Mouse (Mus musculus): ENCODE data around the gene Pde5a. TPM values are rescaled to one million over a fixed set of nuclear protein-coding genes. Genes with fewer than 3 reads are reported as not detected.

Pde5a gene
- total and polyA plus RNA-seq, 3 experiments = not detected

DNA sequence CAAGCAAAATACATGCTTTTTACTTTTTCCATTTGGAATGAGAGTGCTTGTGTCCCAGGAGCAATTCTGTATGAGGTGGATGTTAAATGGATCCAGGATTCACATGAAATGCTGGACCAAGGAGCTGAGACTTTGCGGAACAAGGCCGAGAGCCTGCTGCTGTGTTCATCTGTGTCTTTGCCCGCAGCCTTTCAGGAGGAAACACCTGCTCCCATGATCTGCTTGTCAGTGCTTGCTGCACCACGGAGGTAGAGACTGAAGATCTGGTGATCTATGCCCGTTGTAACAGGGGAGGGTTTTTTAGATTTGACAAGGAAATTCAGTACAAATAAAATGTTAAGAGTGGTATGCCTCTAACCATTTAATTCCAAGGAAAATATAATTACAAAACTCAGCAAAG, 39.1 kb downstream of the Pde5a start:
- Histone ChIP-seq H3K79me2 (ENCODE audit: control insufficient read depth, insufficient read depth, low read length, poor library complexity) (no peaks in the 10 kb centered on the region), H3K4me3 (ENCODE audit: control insufficient read depth in 1 of 2, insufficient read depth in 1 of 2, low read depth in 2 of 2, low read length in 2 of 2) (no peak overlapping the region), H3K27me3 (ENCODE audit: control insufficient read depth in 1 of 2, insufficient read depth in 2 of 2, low read length in 2 of 2) (no peaks in the 10 kb centered on the region; a peak in 1 of 4 replicates), H3K9me3 (replicated peaks; ENCODE audit: insufficient read depth, low read length) (no peaks in the 10 kb centered on the region), H3K27ac (ENCODE audit: control insufficient read depth, low read depth, low read length) (no peak overlapping the region), H3K9ac (ENCODE audit: control insufficient read depth, low read depth, low read length, poor library complexity, severe bottlenecking) (no peak overlapping the region), H3K4me1 (ENCODE audit: control insufficient read depth in 1 of 2, insufficient read depth in 2 of 2, low read length in 2 of 2) (no peaks in the 10 kb centered on the region), H3K36me3 (ENCODE audit: control insufficient read depth in 1 of 2, insufficient read depth in 2 of 2, low read length in 2 of 2) (no peaks in the 10 kb centered on the region)
- TF ChIP-seq MEF2A (IDR thresholded peaks at IDR 0.05; ENCODE audit: extremely low read depth, insufficient replicate concordance, low read depth, low read length, poor library complexity, severe bottlenecking) = no peak
- TF ChIP-seq MYB (IDR thresholded peaks at IDR 0.05; ENCODE audit: low read depth, low read length) = no peak
- TF ChIP-seq ZKSCAN1 (IDR thresholded peaks at IDR 0.05; ENCODE audit: low read depth, low read length) = no peak
- no peak for TF ChIP-seq TCF12 (IDR thresholded peaks at IDR 0.05; ENCODE audit: low read depth, low read length)
- no peak for TF ChIP-seq SMC3 (IDR thresholded peaks at IDR 0.05; ENCODE audit: low read depth, low read length)
- TF ChIP-seq MAZ (IDR thresholded peaks at IDR 0.05; ENCODE audit: low read depth, low read length) = no peak
- TF ChIP-seq MAFK (IDR thresholded peaks at IDR 0.05; ENCODE audit: borderline replicate concordance, low read depth, low read length) = no peak
- TF ChIP-seq CTCF (IDR thresholded peaks at IDR 0.05 in 2 of 3, conservative IDR thresholded peaks at IDR 0.05 in 1 of 3; ENCODE audit: control insufficient read depth in 1 of 3, insufficient read depth in 1 of 3, low read depth in 2 of 3, low read length in 3 of 3, poor library complexity in 1 of 3, severe bottlenecking in 1 of 3) = no peak
- TF ChIP-seq CHD1 (IDR thresholded peaks at IDR 0.05; ENCODE audit: low read depth, low read length) = no peak
- no peak for TF ChIP-seq BHLHE40 (IDR thresholded peaks at IDR 0.05; ENCODE audit: borderline replicate concordance, low read depth, low read length)
- TF ChIP-seq KAT2A (conservative IDR thresholded peaks at IDR 0.05; ENCODE audit: low read depth, low read length) = no peak
- no peak for TF ChIP-seq POLR2AphosphoS5 (IDR thresholded peaks at IDR 0.05; ENCODE audit: borderline replicate concordance, low read depth, low read length)
- DNase-seq (ENCODE audit: low read depth, low spot score) = no peak

DNA sequence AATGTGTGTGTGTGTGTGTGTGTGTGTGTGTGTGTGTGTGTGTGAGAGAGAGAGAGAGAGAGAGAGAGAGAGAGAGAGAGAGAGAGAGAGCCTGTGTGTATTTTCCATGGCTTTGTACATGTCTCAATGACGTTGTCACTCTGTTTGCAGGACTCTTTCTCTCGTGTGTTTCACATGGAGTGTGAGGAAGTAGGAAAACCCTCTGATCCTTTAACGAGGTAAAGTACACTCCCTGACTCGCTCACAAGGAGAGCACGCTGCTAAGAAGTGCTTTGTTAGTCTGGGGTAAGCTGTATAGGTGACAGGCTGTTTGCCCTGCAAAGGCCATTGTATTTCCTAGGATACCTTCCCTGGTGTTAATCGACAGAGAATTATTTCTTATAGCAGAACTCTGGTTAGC, 52.7 kb downstream of the Pde5a start:
- DNase-seq (ENCODE audit: low read depth, low spot score) = no peak
- no peaks in the 10 kb centered on the region for H3K36me3 ChIP-seq (ENCODE audit: control insufficient read depth in 1 of 2, insufficient read depth in 2 of 2, low read length in 2 of 2)
- no peak for TF ChIP-seq ZNF384 (IDR thresholded peaks at IDR 0.05; ENCODE audit: low read depth, low read length)
- TF ChIP-seq JUND (IDR thresholded peaks at IDR 0.05; ENCODE audit: low read depth, low read length) = no peak
- TF ChIP-seq KAT2A (conservative IDR thresholded peaks at IDR 0.05; ENCODE audit: low read depth, low read length) = no peak
- no peak for TF ChIP-seq ZKSCAN1 (IDR thresholded peaks at IDR 0.05; ENCODE audit: low read depth, low read length)
- no peak for TF ChIP-seq E2F4 (IDR thresholded peaks at IDR 0.05; ENCODE audit: borderline replicate concordance, low read depth, low read length)
- TF ChIP-seq CHD1 (IDR thresholded peaks at IDR 0.05; ENCODE audit: low read depth, low read length) = no peak
- no peak for TF ChIP-seq POLR2A (IDR thresholded peaks at IDR 0.05; ENCODE audit: control insufficient read depth in 1 of 2, insufficient read depth in 1 of 2, low read depth in 1 of 2, low read length in 2 of 2, poor library complexity in 1 of 2)
- no peak for TF ChIP-seq CHD2 (IDR thresholded peaks at IDR 0.05; ENCODE audit: low read length)
- TF ChIP-seq SMC3 (IDR thresholded peaks at IDR 0.05; ENCODE audit: low read depth, low read length) = no peak
- no peak for TF ChIP-seq CTCF (IDR thresholded peaks at IDR 0.05 in 2 of 3, conservative IDR thresholded peaks at IDR 0.05 in 1 of 3; ENCODE audit: control insufficient read depth in 1 of 3, insufficient read depth in 1 of 3, low read depth in 2 of 3, low read length in 3 of 3, poor library complexity in 1 of 3, severe bottlenecking in 1 of 3)
- TF ChIP-seq EP300 (IDR thresholded peaks at IDR 0.05; ENCODE audit: low read depth in 1 of 2, low read length in 2 of 2) = no peak
- no peak for TF ChIP-seq MAZ (IDR thresholded peaks at IDR 0.05; ENCODE audit: low read depth, low read length)
- no peak for TF ChIP-seq RCOR1 (IDR thresholded peaks at IDR 0.05; ENCODE audit: low read depth, low read length)
- TF ChIP-seq USF2 (IDR thresholded peaks at IDR 0.05; ENCODE audit: borderline replicate concordance in 1 of 2, insufficient read depth in 1 of 2, low read depth in 1 of 2, low read length in 2 of 2) = no peak

More for the DNA sequence above, 52.7 kb downstream of the Pde5a start:
- Histone ChIP-seq H3K79me2 (ENCODE audit: control insufficient read depth, insufficient read depth, low read length, poor library complexity) (no peaks in the 10 kb centered on the region), H3K4me3 (ENCODE audit: control insufficient read depth in 1 of 2, insufficient read depth in 1 of 2, low read depth in 2 of 2, low read length in 2 of 2) (no peak overlapping the region), H3K9ac (ENCODE audit: control insufficient read depth, low read depth, low read length, poor library complexity, severe bottlenecking) (no peak overlapping the region), H3K9me3 (replicated peaks; ENCODE audit: insufficient read depth, low read length) (no peaks in the 10 kb centered on the region), H3K27me3 (ENCODE audit: control insufficient read depth in 1 of 2, insufficient read depth in 2 of 2, low read length in 2 of 2) (no peaks in the 10 kb centered on the region; a peak in 1 of 4 replicates), H3K27ac (ENCODE audit: control insufficient read depth, low read depth, low read length) (no peak overlapping the region), H3K4me1 (ENCODE audit: control insufficient read depth in 1 of 2, insufficient read depth in 2 of 2, low read length in 2 of 2) (no peaks in the 10 kb centered on the region)
